ENCODE assay signal across 8 mouse cellular contexts in the genomic region with DNA sequence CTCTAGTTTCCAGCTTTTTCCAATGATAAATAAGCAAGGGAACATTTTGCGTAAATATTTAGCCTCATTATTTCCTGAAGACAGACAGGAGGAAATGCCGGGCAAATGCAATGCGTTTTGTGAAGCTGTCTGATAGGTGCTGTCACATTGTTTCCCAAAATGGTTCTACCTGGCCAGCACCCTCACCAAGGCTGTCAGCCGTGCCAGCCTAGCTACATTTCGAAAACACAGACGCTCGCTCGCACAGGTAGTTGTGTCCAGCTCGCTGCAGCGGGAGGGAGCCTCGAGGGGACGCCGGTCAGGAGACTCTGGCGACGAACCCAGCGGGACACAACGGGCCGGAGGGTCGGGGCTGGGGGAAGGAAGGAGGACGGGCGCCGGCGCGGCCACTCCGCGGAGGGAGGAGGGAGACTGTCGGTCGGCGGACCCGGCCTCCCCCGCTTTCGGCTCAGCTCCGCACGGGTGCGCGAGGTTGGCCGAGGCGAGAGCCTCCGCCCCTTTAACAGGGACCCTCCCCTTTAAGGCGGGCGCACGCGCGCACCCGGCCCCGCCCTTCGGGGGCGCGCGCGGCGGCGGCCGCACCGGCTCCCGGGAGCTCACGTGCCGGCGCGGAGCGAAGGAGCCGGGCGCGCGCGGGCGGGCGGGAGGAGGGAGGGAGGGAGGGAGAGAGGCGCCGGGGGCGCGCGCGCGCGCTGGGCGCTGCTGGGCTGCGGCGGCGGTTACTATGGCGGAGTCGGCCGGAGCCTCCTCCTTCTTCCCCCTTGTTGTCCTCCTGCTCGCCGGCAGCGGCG. TPM values are rescaled to one million over a fixed set of nuclear protein-coding genes. Genes with fewer than 3 reads are reported as not detected.
DNase-seq lines count a peak whose midpoint lies in the region; ATAC-seq lines count a peak whose summit lies in the region.

A gene (plus strand): TSS at position 647 of the 791 bp plus-strand sequence.

- H3K4me1 ChIP-seq in forebrain, embryonic 12.5 days: peaks cover 41% of the 10 kb centered on the region
- H3K4me1 ChIP-seq in heart, embryonic 16.5 days (ENCODE audit: control insufficient read depth, insufficient read depth, low read length): peaks cover 37% of the 10 kb centered on the region
- H3K4me1 ChIP-seq in liver, embryonic 13.5 days (replicated peaks): peaks cover 74% of the 10 kb centered on the region
- peaks cover 25% of the 10 kb centered on the region for H3K4me1 ChIP-seq in stomach, embryonic 14.5 days (ENCODE audit: control insufficient read depth, insufficient read depth, low read length)

- H3K9ac ChIP-seq in forebrain, embryonic 12.5 days: peak within 1 kb of the TSS; percentile 95
- peak within 1 kb of the TSS; percentile 96 for H3K9ac ChIP-seq in heart, embryonic 16.5 days (ENCODE audit: low read length)
- peak within 1 kb of the TSS; percentile 85 for H3K9ac ChIP-seq in liver, embryonic 13.5 days
- peak within 1 kb of the TSS; percentile 82 for H3K9ac ChIP-seq in stomach, embryonic 14.5 days (replicated peaks; ENCODE audit: low read depth, low read length)

- peaks cover 11% of the 10 kb centered on the region for H3K27me3 ChIP-seq in forebrain, embryonic 12.5 days
- H3K27me3 ChIP-seq in heart, embryonic 16.5 days (ENCODE audit: control insufficient read depth, insufficient read depth, low read length): no peaks in the 10 kb centered on the region
- peaks cover 20% of the 10 kb centered on the region for H3K27me3 ChIP-seq in liver, embryonic 13.5 days
- no peaks in the 10 kb centered on the region for H3K27me3 ChIP-seq in stomach, embryonic 14.5 days (ENCODE audit: control insufficient read depth, insufficient read depth, low read length)

- H3K9me3 ChIP-seq in forebrain, embryonic 12.5 days: no peaks in the 10 kb centered on the region
- no peaks in the 10 kb centered on the region for H3K9me3 ChIP-seq in heart, embryonic 16.5 days (replicated peaks; ENCODE audit: control insufficient read depth, low read length)
- no peaks in the 10 kb centered on the region for H3K9me3 ChIP-seq in liver, embryonic 13.5 days (replicated peaks)
- no peaks in the 10 kb centered on the region for H3K9me3 ChIP-seq in stomach, embryonic 14.5 days (ENCODE audit: control insufficient read depth, low read depth, low read length)

- ATAC-seq in CD4-positive, CD25-positive, alpha-beta regulatory T cell, adult 4 months: peak; percentile 96
- ATAC-seq in forebrain, embryonic 12.5 days (ENCODE audit: low FRiP score): peak; percentile 89
- ATAC-seq in heart, embryonic 16.5 days (replicated peaks; ENCODE audit: extremely low read depth, insufficient read depth, low FRiP score): peak; percentile 91
- peak; percentile 86 for ATAC-seq in liver, embryonic 13.5 days (ENCODE audit: low read depth)
- peak; percentile 90 for ATAC-seq in stomach, embryonic 14.5 days (ENCODE audit: insufficient number of reproducible peaks, insufficient read depth, low FRiP score, low read depth)

- DNase-seq in c-Kit-negative CD71-positive TER-119-positive erythroid progenitor cells, embryonic 14.5 days (ENCODE audit: low read depth, low spot score): peak; percentile 25
- DNase-seq in kidney, postnatal 25 days: peak; percentile 88 to 96
- peak; percentile 82 for DNase-seq in liver, embryonic 13.5 days
- peak; percentile 74 to 88 for DNase-seq in natural killer cell, adult 2 months (ENCODE audit: low spot score in 2 of 2)

- peak within 1 kb of the TSS; percentile 95 for H3K4me3 ChIP-seq in forebrain, embryonic 12.5 days (replicated peaks)
- peak within 1 kb of the TSS; percentile 79 for H3K4me3 ChIP-seq in heart, embryonic 16.5 days (ENCODE audit: low read length)
- H3K4me3 ChIP-seq in liver, embryonic 13.5 days (replicated peaks): peak within 1 kb of the TSS; percentile 74
- H3K4me3 ChIP-seq in stomach, embryonic 14.5 days (ENCODE audit: low read depth, low read length): peak within 1 kb of the TSS; percentile 60

- no peaks in the 10 kb centered on the region for H3K36me3 ChIP-seq in forebrain, embryonic 12.5 days (replicated peaks)
- no peaks in the 10 kb centered on the region for H3K36me3 ChIP-seq in heart, embryonic 16.5 days (ENCODE audit: control insufficient read depth, insufficient read depth)
- H3K36me3 ChIP-seq in liver, embryonic 13.5 days: no peaks in the 10 kb centered on the region
- no peaks in the 10 kb centered on the region for H3K36me3 ChIP-seq in stomach, embryonic 14.5 days (ENCODE audit: control insufficient read depth, insufficient read depth, low read length)

- WGBS in forebrain, embryonic 12.5 days: under 1% methylated on average over 49 of the region's 87 CpGs
- WGBS in heart, embryonic 16.5 days: under 1% methylated on average over 52 of the region's 87 CpGs
- WGBS in liver, embryonic 13.5 days (ENCODE audit: insufficient replicate concordance): under 1% methylated on average over 59 of the region's 87 CpGs
- WGBS in stomach, embryonic 14.5 days: 1% methylated on average over 37 of the region's 87 CpGs

- H3K27ac ChIP-seq in forebrain, embryonic 12.5 days: peak within 1 kb of the TSS; percentile 87
- peak within 1 kb of the TSS; percentile 78 for H3K27ac ChIP-seq in heart, embryonic 16.5 days (ENCODE audit: low read length)
- H3K27ac ChIP-seq in liver, embryonic 13.5 days: peak within 1 kb of the TSS; percentile 36; the same call in 1 of the 2 replicates
- peak within 1 kb of the TSS; percentile 71; the same call in 1 of the 2 replicates for H3K27ac ChIP-seq in stomach, embryonic 14.5 days (ENCODE audit: low read length)

- H3K4me2 ChIP-seq in forebrain, embryonic 12.5 days: peak within 1 kb of the TSS; percentile 91
- peak within 1 kb of the TSS; percentile 78 for H3K4me2 ChIP-seq in heart, embryonic 16.5 days (ENCODE audit: low read depth, low read length)
- peak within 1 kb of the TSS; percentile 92 for H3K4me2 ChIP-seq in liver, embryonic 13.5 days
- peak within 1 kb of the TSS; percentile 89 for H3K4me2 ChIP-seq in stomach, embryonic 14.5 days (replicated peaks; ENCODE audit: low read depth, low read length)

RNA-seq across cellular contexts. Expression of the gene that starts here (rescaled TPM):
- 1 to 10 TPM; 4.0 to 5.4 TPM for polyA plus RNA-seq in CD4-positive, CD25-positive, alpha-beta regulatory T cell, adult 4 months (2017; shearing (Covaris generic))
- 14.5 and 18.4 TPM in 2 replicates for polyA plus RNA-seq in forebrain, embryonic 12.5 days (2016; fragmentation: Nextera tagmentation; extraction: Ambion mirVana)
- 7.1 and 8.0 TPM in 2 replicates for polyA plus RNA-seq in heart, embryonic 16.5 days (2015; fragmentation: Nextera tagmentation; extraction: Ambion mirVana)
- polyA plus RNA-seq in liver, embryonic 13.5 days (2015; fragmentation: Nextera tagmentation; extraction: Ambion mirVana): 1.0 and 1.6 TPM in 2 replicates
- polyA plus RNA-seq in stomach, embryonic 14.5 days (2014; fragmentation: Nextera tagmentation; extraction: Ambion mirVana): 11.5 and 14.5 TPM in 2 replicates

Comparison
In these comparisons a context has a peak if more than half of its experiments do, and no peak if none do; other contexts are left out.
1. Peak in every context shown above with its lines: DNase-seq, ATAC-seq, H3K4me3 ChIP-seq and H3K27ac ChIP-seq.
2. DNase-seq: peak in every context shown above with its lines; median percentile 92 in kidney, postnatal 25 days; 82 in liver, embryonic 13.5 days; 81 in natural killer cell, adult 2 months; 25 in c-Kit-negative CD71-positive TER-119-positive erythroid progenitor cells, embryonic 14.5 days.
3. H3K27ac ChIP-seq: peak in every context shown above with its lines; median percentile 87 in forebrain, embryonic 12.5 days; 78 in heart, embryonic 16.5 days; 71 in stomach, embryonic 14.5 days; 36 in liver, embryonic 13.5 days.